Mouse (Mus musculus): ENCODE data around the gene Cldn1.

- TF ChIP-seq CTCF (IDR thresholded peaks at IDR 0.05; ENCODE audit: control insufficient read depth, insufficient read depth, insufficient read length) = no peak
- no peak for TF ChIP-seq USF1 (IDR thresholded peaks at IDR 0.05; ENCODE audit: low read depth)
These were observed 2.5 kb downstream of the Cldn1 start for GRCm38 (mm10) chr16:26369044-26369730.

Data from C2C12 (cell line).